Mouse (Mus musculus) CD8-positive naive resting alpha-beta T cell, adult 2 months (primary cell): ENCODE results near the gene Vmn2r100.

Source experiments
- DNase-seq, 2 experiments: peaks; one replicate each; pipeline ENCODE4 v3.0.0; 2022; ENCODE audit warnings: low read depth in 2 of 2, low spot score in 2 of 2

The Vmn2r100 gene

GRCm38 (mm10) chr17:19504432-19504831, at the start of gene Vmn2r100:
Vmn2r100 (plus strand) TSS chr17:19504732.
- no peak for DNase-seq

- DNase-seq: no peak
Observed at GRCm38 (mm10) chr17:19482866-19483265, 21.7 kb upstream of the Vmn2r100 start.

- no peak for DNase-seq
Observed at GRCm38 (mm10) chr17:19576927-19577326, 72.4 kb downstream of the Vmn2r100 start, which contains the start of gene Vmn2r101. Vmn2r101 (plus strand) TSS chr17:19577227.
